Mouse (Mus musculus) intestine, embryonic 16.5 days (tissue): ENCODE measurements around the gene Ppm1k. TPM values are rescaled to one million over a fixed set of nuclear protein-coding genes. Genes with fewer than 3 reads are reported as not detected.
"Not testable (repeated sequence)": the region's sequence is repeated elsewhere in the genome, so short reads cannot be mapped to it uniquely, and the experiment has no call there.

Experiments used
- ATAC-seq: fragments of 200-750 bp; cut with Nextera tagmentation; 2 replicates; pipeline ENCODE4 v1.8.0; 2017; ENCODE audit warnings: moderate TSS enrichment, moderate library complexity
- H3K27ac ChIP-seq: fragments of 300-500 bp; sonication (generic); 2 replicates; pipeline ENCODE4 v1.5.1; 2014; ENCODE audit warnings: mild to moderate bottlenecking, low read length
- H3K27me3 ChIP-seq: fragments of 300-500 bp; sonication (generic); replicated peaks from 2 replicates; pipeline ENCODE4 v1.6.1; 2014; ENCODE audit warnings: low read length, control low read depth, mixed read lengths; ENCODE audit not compliant: control insufficient read depth, insufficient read depth
- H3K36me3 ChIP-seq: fragments of 300-500 bp; sonication (generic); 2 replicates; pipeline ENCODE4 v1.6.1; 2014; ENCODE audit warnings: low read length, control low read depth; ENCODE audit not compliant: control insufficient read depth, insufficient read depth
- H3K4me1 ChIP-seq: fragments of 300-500 bp; sonication (generic); 2 replicates; pipeline ENCODE4 v1.6.1; 2014; ENCODE audit warnings: low read length, control low read depth, mixed read lengths; ENCODE audit not compliant: control insufficient read depth, insufficient read depth
- H3K4me2 ChIP-seq: fragments of 300-500 bp; sonication (generic); 2 replicates; pipeline ENCODE4 v1.6.1; 2014; ENCODE audit warnings: low read depth, low read length, control low read depth
- H3K4me3 ChIP-seq: fragments of 300-500 bp; sonication (generic); 2 replicates; pipeline ENCODE4 v1.5.1; 2014; ENCODE audit warnings: mild to moderate bottlenecking, low read length
- H3K9ac ChIP-seq: fragments of 300-500 bp; sonication (generic); 2 replicates; pipeline ENCODE4 v1.6.1; 2014; ENCODE audit warnings: low read depth, low read length
- H3K9me3 ChIP-seq: fragments of 300-500 bp; sonication (generic); 2 replicates; pipeline ENCODE4 v1.6.1; 2016; ENCODE audit warnings: low read length, control low read depth; ENCODE audit not compliant: control insufficient read depth
- WGBS: fragments of 180-500 bp; shearing (Covaris S2); extraction: QIAGEN DNeasy Blood & Tissue Kit; methylation state at CpG from one replicate; pipeline ENCODE4 v1.1.7; 2014; 5-methylcytosine and 5-hydroxymethylcytosine counted together
- polyA plus RNA-seq: library from polyadenylated mRNA; unstranded; fragments of >200 nt; fragmentation: Nextera tagmentation; extraction: Ambion mirVana; gene quantifications from 2 replicates; pipeline ENCODE4 v1.2.1, GENCODE M21; 2015

Ppm1k gene
- polyA plus RNA-seq, 1 experiment from 2014 or later, result 3.9 TPM

- ATAC-seq, result no peak
- H3K4me1 ChIP-seq, result no peaks in the 10 kb centered on the region
- 45% methylated on average over 4 of the region's 4 CpGs for WGBS
- no peaks in the 10 kb centered on the region for H3K27me3 ChIP-seq
- H3K9ac ChIP-seq, result no peak overlapping the region
- no peak overlapping the region for H3K4me3 ChIP-seq
- no peak overlapping the region for H3K27ac ChIP-seq
- H3K36me3 ChIP-seq, result no peaks in the 10 kb centered on the region
- no peaks in the 10 kb centered on the region for H3K9me3 ChIP-seq
- H3K4me2 ChIP-seq, result no peak overlapping the region
Observed at GRCm38 (mm10) chr6:57557796-57558317, 22.6 kb upstream of the Ppm1k start.

GRCm38 (mm10) chr6:57551211-57551796, 16.0 kb upstream of the Ppm1k start:
- H3K27me3 ChIP-seq, result no peaks in the 10 kb centered on the region
- H3K27ac ChIP-seq, result no peak overlapping the region
- peak; percentile 71 for ATAC-seq
- H3K9ac ChIP-seq, result no peak overlapping the region
- no peaks in the 10 kb centered on the region for H3K9me3 ChIP-seq
- H3K4me1 ChIP-seq, result no peaks in the 10 kb centered on the region
- no peak overlapping the region for H3K4me3 ChIP-seq
- 37% methylated on average over 3 of the region's 3 CpGs for WGBS
- H3K4me2 ChIP-seq, result no peak overlapping the region
- H3K36me3 ChIP-seq, result no peaks in the 10 kb centered on the region

GRCm38 (mm10) chr6:57544866-57545265, 9.6 kb upstream of the Ppm1k start:
- no peaks in the 10 kb centered on the region for H3K9me3 ChIP-seq
- H3K4me2 ChIP-seq, result no peak overlapping the region
- no peaks in the 10 kb centered on the region for H3K4me1 ChIP-seq
- H3K9ac ChIP-seq, result no peak overlapping the region
- H3K4me3 ChIP-seq, result no peak overlapping the region
- H3K27ac ChIP-seq, result no peak overlapping the region
- 59% methylated on average over 2 of the region's 2 CpGs for WGBS
- ATAC-seq, result no peak
- H3K36me3 ChIP-seq, result no peaks in the 10 kb centered on the region
- no peaks in the 10 kb centered on the region for H3K27me3 ChIP-seq

GRCm38 (mm10) chr6:57543591-57543990, 8.3 kb upstream of the Ppm1k start:
- ATAC-seq, H3K4me3 ChIP-seq, H3K4me2 ChIP-seq, H3K4me1 ChIP-seq, H3K36me3 ChIP-seq, H3K9ac ChIP-seq, H3K9me3 ChIP-seq, H3K27ac ChIP-seq, H3K27me3 ChIP-seq: not testable (repeated sequence)

- Histone ChIP-seq H3K9me3 (no peaks in the 10 kb centered on the region), H3K9ac (no peak overlapping the region), H3K36me3 (no peaks in the 10 kb centered on the region), H3K27me3 (no peaks in the 10 kb centered on the region), H3K4me1 (no peaks in the 10 kb centered on the region), H3K4me3 (no peak overlapping the region), H3K27ac (no peak overlapping the region), H3K4me2 (no peak overlapping the region)
- WGBS, result 82% methylated on average over 1 of the region's 1 CpGs
- ATAC-seq, result no peak
Observed at GRCm38 (mm10) chr6:57541737-57542335, 6.6 kb upstream of the Ppm1k start.

GRCm38 (mm10) chr6:57540950-57541498, 5.8 kb upstream of the Ppm1k start:
- Histone ChIP-seq H3K27me3 (no peaks in the 10 kb centered on the region), H3K36me3 (no peaks in the 10 kb centered on the region), H3K27ac (no peak overlapping the region), H3K9ac (no peak overlapping the region), H3K4me2 (no peak overlapping the region), H3K4me1 (no peaks in the 10 kb centered on the region), H3K9me3 (no peaks in the 10 kb centered on the region), H3K4me3 (no peak overlapping the region)
- ATAC-seq, result peak; percentile 37; the same call in 1 of the 2 replicates
- 73% methylated on average over 5 of the region's 5 CpGs for WGBS

GRCm38 (mm10) chr6:57537887-57538286, 2.6 kb upstream of the Ppm1k start:
- WGBS, result 87% methylated on average over 5 of the region's 5 CpGs
- Histone ChIP-seq H3K9me3 (no peaks in the 10 kb centered on the region), H3K27me3 (no peaks in the 10 kb centered on the region), H3K9ac (no peak overlapping the region), H3K4me2 (no peak overlapping the region), H3K27ac (no peak overlapping the region), H3K4me3 (no peak overlapping the region), H3K4me1 (peaks cover 13% of the 10 kb centered on the region), H3K36me3 (no peaks in the 10 kb centered on the region)
- ATAC-seq, result no peak

GRCm38 (mm10) chr6:57535971-57536669, 852 bp upstream of the Ppm1k start:
- peak overlapping the region; percentile 81 for H3K4me3 ChIP-seq
- H3K4me1 ChIP-seq, result peaks cover 18% of the 10 kb centered on the region
- peak overlapping the region; percentile 91 for H3K27ac ChIP-seq
- no peaks in the 10 kb centered on the region for H3K27me3 ChIP-seq
- peak overlapping the region; percentile 73 for H3K9ac ChIP-seq
- ATAC-seq, result peak; percentile 54
- peak overlapping the region; percentile 76 for H3K4me2 ChIP-seq
- WGBS, result 26% methylated on average over 14 of the region's 14 CpGs
- H3K36me3 ChIP-seq, result no peaks in the 10 kb centered on the region
- H3K9me3 ChIP-seq, result no peaks in the 10 kb centered on the region

- Histone ChIP-seq H3K9me3 (no peaks in the 10 kb centered on the region), H3K27me3 (no peaks in the 10 kb centered on the region), H3K27ac (peak overlapping the region; percentile 88), H3K4me3 (peak overlapping the region; percentile 81), H3K4me1 (peaks cover 18% of the 10 kb centered on the region), H3K4me2 (peak overlapping the region; percentile 74), H3K9ac (peak overlapping the region; percentile 84), H3K36me3 (no peaks in the 10 kb centered on the region)
- WGBS, result under 1% methylated on average over 31 of the region's 31 CpGs
- peak; percentile 37 for ATAC-seq
Observed at GRCm38 (mm10) chr6:57534611-57535286, 519 bp downstream of the Ppm1k start.
